Mouse (Mus musculus) erythroblast, embryonic 14.5 days (primary cell): ENCODE measurements around the gene Tnk2.

Experiments
- GATA1 ChIP-seq: IDR thresholded peaks from 2 replicates; pipeline ENCODE4 v1.6.1; 2012; ENCODE audit warnings: low read length, inconsistent platforms, mixed read lengths
- TAL1 ChIP-seq: IDR thresholded peaks from 3 replicates; pipeline ENCODE4 v1.6.1; 2012; ENCODE audit warnings: low read length, inconsistent platforms, mixed read lengths

DNA sequence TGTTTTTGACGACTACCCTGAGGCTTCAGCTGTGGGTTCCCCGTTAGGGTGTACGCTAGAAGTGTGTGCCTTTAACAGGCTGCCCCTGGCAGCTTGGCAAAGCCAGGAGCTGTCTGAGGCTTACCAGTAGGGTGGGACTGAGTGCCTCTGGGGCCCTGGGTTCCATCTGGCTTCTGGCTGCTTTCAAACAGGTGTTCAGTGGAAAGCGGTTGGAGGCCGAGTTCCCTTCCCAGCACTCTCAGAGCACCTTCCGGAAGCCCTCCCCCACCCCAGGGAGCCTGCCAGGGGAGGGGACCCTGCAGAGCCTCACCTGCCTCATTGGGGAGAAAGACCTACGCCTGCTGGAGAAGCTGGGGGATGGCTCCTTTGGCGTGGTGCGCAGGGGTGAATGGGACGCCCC lies 24.4 kb downstream of the Tnk2 start:
- TF ChIP-seq GATA1 (no peak), TAL1 (no peak)
